Mouse (Mus musculus) testis, adult 2 months (tissue): ENCODE results near the gene Pcsk5. TPM values are rescaled to one million over a fixed set of nuclear protein-coding genes. Genes with fewer than 3 reads are reported as not detected.

ENCODE experiments used
- H3K27ac ChIP-seq: fragments of 200-500 bp; 2 replicates; pipeline ENCODE4 v1.5.1; 2012; ENCODE audit warnings: low read depth, low read length; ENCODE audit not compliant: control insufficient read depth, insufficient read depth
- H3K27me3 ChIP-seq: fragments of 200-500 bp; 2 replicates; pipeline ENCODE4 v1.6.1; 2012; ENCODE audit warnings: mild to moderate bottlenecking, low read length, moderate library complexity; ENCODE audit not compliant: control insufficient read depth, insufficient read depth
- H3K36me3 ChIP-seq: fragments of 200-500 bp; 2 replicates; pipeline ENCODE4 v1.6.1; 2012; ENCODE audit warnings: mild to moderate bottlenecking, low read length; ENCODE audit not compliant: control insufficient read depth, insufficient read depth
- H3K4me1 ChIP-seq: fragments of 200-500 bp; 2 replicates; pipeline ENCODE4 v1.6.1; 2012; ENCODE audit warnings: low read length; ENCODE audit not compliant: control insufficient read depth, insufficient read depth
- H3K4me3 ChIP-seq: fragments of 200-500 bp; 2 replicates; pipeline ENCODE4 v1.5.1; 2012; ENCODE audit warnings: low read depth, mild to moderate bottlenecking, low read length, moderate library complexity, mixed read lengths; ENCODE audit not compliant: control insufficient read depth
- CTCF ChIP-seq: fragments of 200-500 bp; IDR thresholded peaks from 2 replicates; pipeline ENCODE4 v1.5.1; 2012; ENCODE audit warnings: low read depth, mild to moderate bottlenecking, inconsistent platforms, low read length, moderate library complexity; ENCODE audit not compliant: control insufficient read depth, insufficient read depth, insufficient replicate concordance
- POLR2A ChIP-seq: fragments of 200-500 bp; IDR thresholded peaks from 2 replicates; pipeline ENCODE4 v1.6.1; 2012; ENCODE audit warnings: low read depth, mild to moderate bottlenecking, inconsistent platforms, low read length, moderate library complexity; ENCODE audit not compliant: control insufficient read depth
- polyA plus RNA-seq: library from polyadenylated mRNA; depleted of rRNA; stranded (reverse); fragments of >200 nt; gene quantifications from 2 replicates; pipeline ENCODE4 v1.2.3, GENCODE M21; 2012

The Pcsk5 gene
- polyA plus RNA-seq, 1 experiment = 0.81 TPM

DNA sequence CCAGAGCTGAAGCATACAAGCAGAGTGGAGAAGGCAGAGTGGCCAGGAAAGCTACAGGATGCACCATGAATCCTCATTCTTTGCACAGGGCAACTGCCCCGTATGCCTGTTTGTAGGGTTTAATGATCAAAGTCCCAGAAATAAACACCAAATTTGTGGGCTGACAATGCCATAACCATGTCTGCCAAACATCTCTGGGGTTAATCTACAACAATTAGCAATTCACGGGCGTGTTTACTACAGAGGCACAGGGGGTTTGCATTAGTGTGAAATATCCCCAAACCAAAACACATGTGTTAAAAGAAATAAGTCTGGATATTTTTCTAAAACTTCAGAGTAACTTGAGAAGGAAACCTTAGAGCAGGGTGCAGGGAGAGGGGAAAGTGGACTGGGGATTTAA is 178.1 kb downstream of the Pcsk5 start:
- no peaks in the 10 kb centered on the region for H3K27me3 ChIP-seq
- TF ChIP-seq POLR2A (no peak), CTCF (no peak)
- H3K36me3 ChIP-seq = no peaks in the 10 kb centered on the region
- H3K4me3 ChIP-seq = no peak overlapping the region
- H3K27ac ChIP-seq = no peak overlapping the region
- no peaks in the 10 kb centered on the region for H3K4me1 ChIP-seq

DNA sequence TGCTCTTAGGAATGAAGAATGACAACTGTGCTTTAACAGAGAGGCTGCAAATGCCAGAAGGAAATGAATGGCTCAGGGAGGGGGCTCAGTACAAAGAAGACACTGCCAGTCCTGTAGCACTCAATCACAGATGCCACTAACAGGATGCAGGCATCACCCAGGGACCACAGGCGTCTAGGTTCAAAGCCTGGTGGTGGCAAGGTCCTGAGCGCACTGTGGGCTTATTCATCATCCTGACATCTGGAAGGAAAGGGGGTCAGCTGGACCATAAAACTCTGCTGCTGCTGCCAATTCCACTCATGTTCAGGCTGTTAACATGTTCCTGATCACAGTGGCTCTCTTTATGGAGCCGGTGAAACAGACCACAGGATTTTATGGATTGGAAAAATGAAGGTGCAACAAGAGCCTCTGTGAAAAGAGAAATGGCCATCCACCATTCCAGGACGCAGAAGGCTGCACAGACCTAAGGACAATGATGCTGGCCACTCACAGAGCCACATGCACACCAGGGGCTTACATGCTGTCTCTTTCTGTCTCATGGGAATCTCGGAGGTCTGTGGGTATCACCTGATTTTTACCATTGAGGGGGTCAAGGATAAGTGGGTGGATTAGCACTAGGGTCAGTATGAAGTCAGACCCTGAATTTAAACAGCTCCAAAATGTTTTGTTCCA is 186.5 kb downstream of the Pcsk5 start:
- TF ChIP-seq POLR2A (no peak), CTCF (no peak)
- H3K4me3 ChIP-seq = no peak overlapping the region
- no peaks in the 10 kb centered on the region for H3K36me3 ChIP-seq
- no peak overlapping the region for H3K27ac ChIP-seq
- no peaks in the 10 kb centered on the region for H3K27me3 ChIP-seq
- no peaks in the 10 kb centered on the region for H3K4me1 ChIP-seq

DNA sequence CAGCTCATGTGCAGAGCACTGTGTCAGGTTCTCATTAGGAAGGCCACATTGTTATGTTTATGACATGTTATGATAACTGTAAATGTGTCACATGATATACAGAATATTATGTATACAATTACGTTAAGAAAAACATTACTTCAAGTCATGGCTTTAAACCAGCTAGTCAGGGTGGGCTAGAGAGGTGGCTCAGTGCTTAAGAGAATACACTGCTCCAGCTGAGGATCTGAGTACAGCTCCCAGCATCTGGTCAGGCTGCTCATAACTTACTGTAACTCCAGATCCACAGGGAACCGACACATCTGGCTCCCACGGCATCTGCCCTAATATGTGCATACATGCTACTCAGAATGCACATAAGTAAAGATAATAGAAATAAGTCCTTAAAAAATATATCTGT is 187.5 kb downstream of the Pcsk5 start:
- Histone ChIP-seq H3K36me3 (no peaks in the 10 kb centered on the region), H3K27me3 (no peaks in the 10 kb centered on the region), H3K4me3 (no peak overlapping the region), H3K4me1 (no peaks in the 10 kb centered on the region), H3K27ac (no peak overlapping the region)
- TF ChIP-seq POLR2A = no peak
- no peak for TF ChIP-seq CTCF

DNA sequence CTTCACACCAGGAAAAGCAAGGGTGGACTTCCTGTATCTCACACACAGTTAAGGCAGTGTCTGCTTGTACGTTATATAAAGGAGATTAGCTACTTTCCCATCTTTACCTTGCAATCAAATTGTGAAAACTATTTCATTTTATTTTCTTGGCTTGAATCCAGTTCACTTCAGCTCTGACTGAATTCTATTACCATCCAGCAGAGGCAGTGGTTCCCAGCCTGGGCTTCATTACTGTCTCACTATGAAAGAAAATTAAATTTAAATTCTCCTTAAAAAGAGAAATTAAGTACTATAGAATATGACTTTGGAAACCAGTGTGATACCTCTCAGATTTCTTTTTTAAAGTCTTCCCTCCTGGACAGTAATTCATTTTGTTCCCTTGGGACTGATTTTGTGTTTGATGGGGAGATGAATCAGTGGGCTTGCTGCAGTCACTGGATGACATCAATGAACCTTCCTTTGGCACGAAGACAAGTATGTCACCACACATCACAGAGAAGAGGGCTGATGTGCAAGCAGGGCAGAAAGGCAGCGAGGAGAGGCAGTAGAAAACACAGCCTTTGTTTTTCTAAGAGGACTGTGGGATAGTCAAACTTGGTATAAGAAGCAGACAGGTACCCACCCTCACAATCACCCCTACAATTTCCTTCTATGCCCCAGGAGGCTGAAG is 194.2 kb downstream of the Pcsk5 start:
- Histone ChIP-seq H3K27ac (no peak overlapping the region), H3K36me3 (no peaks in the 10 kb centered on the region), H3K27me3 (no peaks in the 10 kb centered on the region), H3K4me3 (no peak overlapping the region), H3K4me1 (no peaks in the 10 kb centered on the region)
- no peak for TF ChIP-seq POLR2A
- no peak for TF ChIP-seq CTCF

DNA sequence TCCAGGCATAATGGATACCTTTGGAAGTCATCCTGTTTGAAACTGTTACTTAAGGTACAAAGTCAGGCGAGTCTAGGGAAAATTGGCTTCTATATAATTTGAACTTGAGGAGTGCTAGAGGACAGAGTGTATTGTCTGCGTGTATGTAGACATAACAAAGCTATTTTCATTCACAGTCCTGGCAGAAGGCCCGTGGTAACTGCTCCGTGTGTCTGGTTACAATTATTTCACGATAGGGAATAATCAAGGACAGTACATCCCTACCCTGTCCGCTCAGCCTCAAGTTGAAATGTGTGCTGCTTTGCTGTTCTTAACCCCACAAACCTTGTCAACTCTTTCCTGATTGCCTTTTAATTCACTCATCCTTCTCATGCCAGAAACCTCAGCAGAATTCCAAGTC is 201.4 kb downstream of the Pcsk5 start:
- no peak for TF ChIP-seq POLR2A
- TF ChIP-seq CTCF = no peak
- H3K4me3 ChIP-seq = no peak overlapping the region
- no peak overlapping the region for H3K27ac ChIP-seq
- H3K4me1 ChIP-seq = no peaks in the 10 kb centered on the region
- H3K27me3 ChIP-seq = no peaks in the 10 kb centered on the region
- no peaks in the 10 kb centered on the region for H3K36me3 ChIP-seq

- no peak for TF ChIP-seq CTCF
- Histone ChIP-seq H3K27me3 (no peaks in the 10 kb centered on the region), H3K4me3 (no peak overlapping the region), H3K4me1 (no peaks in the 10 kb centered on the region), H3K27ac (no peak overlapping the region), H3K36me3 (no peaks in the 10 kb centered on the region)
Observed at GRCm38 (mm10) chr19:17615646-17616045, 221.8 kb downstream of the Pcsk5 start.

DNA sequence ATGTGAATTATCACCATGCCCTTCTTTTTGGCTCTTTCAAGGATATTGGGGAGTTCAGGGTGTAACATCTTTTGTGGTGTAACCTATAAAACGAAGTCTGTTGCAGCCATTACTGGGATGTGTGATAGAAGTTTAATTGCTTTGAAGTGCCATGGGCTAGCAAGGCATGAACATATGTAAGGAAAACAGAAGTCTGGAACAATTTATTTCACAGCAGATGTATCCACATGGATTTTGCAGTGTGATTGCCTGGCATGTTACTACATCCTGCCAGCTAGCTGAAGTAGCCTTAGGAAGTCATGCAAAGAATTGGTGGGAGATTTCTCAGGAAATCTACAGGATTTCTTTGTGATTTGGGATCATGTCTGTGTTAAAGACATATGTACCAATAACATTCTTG is 230.9 kb downstream of the Pcsk5 start:
- H3K27ac ChIP-seq = no peak overlapping the region
- H3K4me3 ChIP-seq = no peak overlapping the region
- no peaks in the 10 kb centered on the region for H3K36me3 ChIP-seq
- H3K4me1 ChIP-seq = no peaks in the 10 kb centered on the region
- H3K27me3 ChIP-seq = no peaks in the 10 kb centered on the region
- no peak for TF ChIP-seq POLR2A
- no peak for TF ChIP-seq CTCF
